Mouse (Mus musculus) frontal cortex, adult (tissue): Measurements from ENCODE around the gene Necab2.

Experiments used
- ATAC-seq: cut with Nextera tagmentation; 2 replicates; pipeline ENCODE4 v1.9.2; 2017; ENCODE audit warnings: mild to moderate bottlenecking, moderate library complexity, mixed read lengths; ENCODE audit not compliant: low TSS enrichment

Necab2 gene

GRCm38 (mm10) chr8:119446211-119446989 lies at the start of gene Necab2:
Necab2 (plus strand) TSS chr8:119446719.
- ATAC-seq = peak; percentile 58

- ATAC-seq = no peak
Measured at GRCm38 (mm10) chr8:119398558-119398957, 48.0 kb upstream of the Necab2 start.

GRCm38 (mm10) chr8:119399255-119399654 lies 47.3 kb upstream of the Necab2 start:
- ATAC-seq = no peak

GRCm38 (mm10) chr8:119400122-119400671 lies 46.3 kb upstream of the Necab2 start:
- ATAC-seq = no peak

- ATAC-seq = no peak
Measured at GRCm38 (mm10) chr8:119400904-119401303, 45.6 kb upstream of the Necab2 start.

- no peak for ATAC-seq
Measured at GRCm38 (mm10) chr8:119403912-119404311, 42.6 kb upstream of the Necab2 start.

- ATAC-seq = no peak
Measured at GRCm38 (mm10) chr8:119404648-119405047, 41.9 kb upstream of the Necab2 start.

GRCm38 (mm10) chr8:119408311-119408710 lies 38.2 kb upstream of the Necab2 start:
- ATAC-seq = no peak

GRCm38 (mm10) chr8:119412037-119412734 lies 34.3 kb upstream of the Necab2 start:
- no peak for ATAC-seq

GRCm38 (mm10) chr8:119412735-119413498 lies 33.6 kb upstream of the Necab2 start:
- peak; percentile 93 for ATAC-seq

- no peak for ATAC-seq
Measured at GRCm38 (mm10) chr8:119413605-119414004, 32.9 kb upstream of the Necab2 start.

- no peak for ATAC-seq
Measured at GRCm38 (mm10) chr8:119420318-119420717, 26.2 kb upstream of the Necab2 start.

- peak; percentile 13; the same call in 1 of the 2 replicates for ATAC-seq
Measured at GRCm38 (mm10) chr8:119421603-119422122, 24.9 kb upstream of the Necab2 start.

- ATAC-seq = peak; percentile 82
Measured at GRCm38 (mm10) chr8:119422123-119422711, 24.3 kb upstream of the Necab2 start.

GRCm38 (mm10) chr8:119423631-119424141 lies 22.8 kb upstream of the Necab2 start:
- no peak for ATAC-seq

GRCm38 (mm10) chr8:119424199-119424733 lies 22.3 kb upstream of the Necab2 start:
- ATAC-seq = no peak

- ATAC-seq = no peak
Measured at GRCm38 (mm10) chr8:119424740-119425139, 21.8 kb upstream of the Necab2 start.

GRCm38 (mm10) chr8:119425533-119425932 lies 21.0 kb upstream of the Necab2 start:
- no peak for ATAC-seq

- no peak for ATAC-seq
Measured at GRCm38 (mm10) chr8:119426069-119426735, 20.3 kb upstream of the Necab2 start.

GRCm38 (mm10) chr8:119427634-119428349 lies 18.7 kb upstream of the Necab2 start:
- ATAC-seq = no peak
